Mouse (Mus musculus): ENCODE measurements around the gene Acad11.

Gene Acad11

GRCm38 (mm10) chr9:104152121-104152520 is 88.9 kb downstream of the Acad11 start:
- DNase-seq: no peak

- peak; percentile 24 to 32 for DNase-seq
Observed at GRCm38 (mm10) chr9:104155100-104155715, 92.0 kb downstream of the Acad11 start.

- no peak for DNase-seq
Observed at GRCm38 (mm10) chr9:104156506-104156905, 93.3 kb downstream of the Acad11 start.

- DNase-seq: no peak
Observed at GRCm38 (mm10) chr9:104157291-104157690, 94.1 kb downstream of the Acad11 start.

GRCm38 (mm10) chr9:104161117-104161516 is 97.9 kb downstream of the Acad11 start:
- peak in 1 of 2 experiments; percentile 16 for DNase-seq

- no peak for DNase-seq
Observed at GRCm38 (mm10) chr9:104164194-104164593, 101.0 kb downstream of the Acad11 start.

GRCm38 (mm10) chr9:104165926-104166325 is 102.7 kb downstream of the Acad11 start:
- DNase-seq: no peak

- no peak for DNase-seq
Observed at GRCm38 (mm10) chr9:104169986-104170385, 106.8 kb downstream of the Acad11 start.

- peak; percentile 11 to 43 for DNase-seq
Observed at GRCm38 (mm10) chr9:104171651-104172050, 108.5 kb downstream of the Acad11 start.

GRCm38 (mm10) chr9:104172342-104172741 is 109.2 kb downstream of the Acad11 start:
- DNase-seq: peak; percentile 29 to 74

Measured in kidney, postnatal 36 days (tissue).